Mouse (Mus musculus) lung, embryonic 14.5 days (tissue): ENCODE results near the gene Irf7. TPM values are rescaled to one million over a fixed set of nuclear protein-coding genes. Genes with fewer than 3 reads are reported as not detected.

ENCODE experiments used
- ATAC-seq: fragments of 200-750 bp; cut with Nextera tagmentation; 2 replicates; pipeline ENCODE4 v1.8.0; 2017; ENCODE audit warnings: mild to moderate bottlenecking, moderate TSS enrichment, moderate library complexity; ENCODE audit not compliant: insufficient read depth
- DNase-seq: peaks from one replicate; pipeline ENCODE4 v3.0.0-alpha.2; 2015
- H3K27ac ChIP-seq: fragments of 300-500 bp; sonication (generic); 2 replicates; pipeline ENCODE4 v1.5.1; 2014; ENCODE audit warnings: low read depth, mild to moderate bottlenecking, moderate library complexity
- H3K27me3 ChIP-seq: fragments of 300-500 bp; sonication (generic); 2 replicates; pipeline ENCODE4 v1.6.1; 2014; ENCODE audit warnings: low read length, control low read depth; ENCODE audit not compliant: insufficient read depth
- H3K36me3 ChIP-seq: fragments of 300-500 bp; sonication (generic); 2 replicates; pipeline ENCODE4 v1.6.1; 2014; ENCODE audit warnings: control low read depth; ENCODE audit not compliant: insufficient read depth
- H3K4me1 ChIP-seq: fragments of 300-500 bp; sonication (generic); 2 replicates; pipeline ENCODE4 v1.6.1; 2014; ENCODE audit warnings: antibody characterized with exemption, control low read depth; ENCODE audit not compliant: insufficient read depth
- H3K4me2 ChIP-seq: fragments of 300-500 bp; sonication (generic); 2 replicates; pipeline ENCODE4 v1.6.1; 2014; ENCODE audit warnings: mild to moderate bottlenecking
- H3K4me3 ChIP-seq: fragments of 300-500 bp; sonication (generic); 2 replicates; pipeline ENCODE4 v1.5.1; 2014; ENCODE audit warnings: low read depth, low read length
- H3K9ac ChIP-seq: fragments of 300-500 bp; sonication (generic); 2 replicates; pipeline ENCODE4 v1.6.1; 2014
- H3K9me3 ChIP-seq: fragments of 300-500 bp; sonication (generic); 2 replicates; pipeline ENCODE4 v1.6.1; 2016; ENCODE audit warnings: low read depth, low read length, control low read depth
- CTCF ChIP-seq: IDR thresholded peaks from 2 replicates; pipeline ENCODE4 v1.5.1; 2016; ENCODE audit warnings: antibody characterized with exemption, low read depth
- WGBS: fragments of 180-500 bp; shearing (Covaris S2); extraction: QIAGEN DNeasy Blood & Tissue Kit; methylation state at CpG from one replicate; pipeline ENCODE4 v1.1.7; 2014; 5-methylcytosine and 5-hydroxymethylcytosine counted together
- polyA plus RNA-seq: library from polyadenylated mRNA; unstranded; fragments of >200 nt; fragmentation: Nextera tagmentation; extraction: Ambion mirVana; gene quantifications from 2 replicates; pipeline ENCODE4 v1.2.1, GENCODE M21; 2014

Gene Irf7
- 1.0 and 1.9 TPM in 2 replicates for polyA plus RNA-seq

GRCm38 (mm10) chr7:141265739-141266561 is at the start of gene Irf7:
Irf7 (minus strand) TSS chr7:141266481.
- ATAC-seq, result peak; percentile 63
- Histone ChIP-seq H3K9ac (peak within 1 kb of the TSS; percentile 59), H3K4me1 (no peaks in the 10 kb centered on the region), H3K27ac (no peak within 1 kb of the TSS), H3K4me3 (peak within 1 kb of the TSS; percentile 47), H3K36me3 (peaks cover 35% of the 10 kb centered on the region), H3K27me3 (no peaks in the 10 kb centered on the region), H3K4me2 (peak within 1 kb of the TSS; percentile 75), H3K9me3 (no peaks in the 10 kb centered on the region)
- 9% methylated on average over 25 of the region's 25 CpGs for WGBS
- TF ChIP-seq CTCF, result no peak
- DNase-seq, result peak; percentile 60

- DNase-seq (peak; percentile 57), ATAC-seq (no peak)
- H3K9ac ChIP-seq, result no peak overlapping the region
- no peak overlapping the region for H3K4me2 ChIP-seq
- 71% methylated on average over 5 of the region's 5 CpGs for WGBS
- H3K27me3 ChIP-seq, result no peaks in the 10 kb centered on the region
- H3K4me3 ChIP-seq, result no peak overlapping the region
- peaks cover 95% of the 10 kb centered on the region for H3K36me3 ChIP-seq
- no peak overlapping the region for H3K27ac ChIP-seq
- TF ChIP-seq CTCF, result peak; percentile 63
- no peaks in the 10 kb centered on the region for H3K9me3 ChIP-seq
- no peaks in the 10 kb centered on the region for H3K4me1 ChIP-seq
Observed at GRCm38 (mm10) chr7:141315974-141316373, 49.7 kb upstream of the Irf7 start.

GRCm38 (mm10) chr7:141315076-141315475 is 48.8 kb upstream of the Irf7 start:
- H3K4me2 ChIP-seq, result no peak overlapping the region
- no peak overlapping the region for H3K4me3 ChIP-seq
- peaks cover 95% of the 10 kb centered on the region for H3K36me3 ChIP-seq
- no peaks in the 10 kb centered on the region for H3K27me3 ChIP-seq
- 85% methylated on average over 8 of the region's 8 CpGs for whole genome bisulfite sequencing
- no peak overlapping the region for H3K27ac ChIP-seq
- H3K9me3 ChIP-seq, result no peaks in the 10 kb centered on the region
- ATAC-seq (no peak), DNase-seq (no peak)
- H3K4me1 ChIP-seq, result no peaks in the 10 kb centered on the region
- no peak overlapping the region for H3K9ac ChIP-seq
- no peak for TF ChIP-seq CTCF

GRCm38 (mm10) chr7:141314416-141314815 is 48.1 kb upstream of the Irf7 start:
- peaks cover 96% of the 10 kb centered on the region for H3K36me3 ChIP-seq
- H3K4me1 ChIP-seq, result no peaks in the 10 kb centered on the region
- H3K4me3 ChIP-seq, result no peak overlapping the region
- no peak overlapping the region for H3K27ac ChIP-seq
- no peaks in the 10 kb centered on the region for H3K9me3 ChIP-seq
- ATAC-seq, result no peak
- H3K27me3 ChIP-seq, result no peaks in the 10 kb centered on the region
- no peak for TF ChIP-seq CTCF
- H3K4me2 ChIP-seq, result no peak overlapping the region
- 92% methylated on average over 2 of the region's 2 CpGs for WGBS
- H3K9ac ChIP-seq, result no peak overlapping the region
- DNase-seq, result no peak

- H3K36me3 ChIP-seq, result peaks cover 97% of the 10 kb centered on the region
- 86% methylated on average over 4 of the region's 4 CpGs for WGBS
- H3K27me3 ChIP-seq, result no peaks in the 10 kb centered on the region
- no peaks in the 10 kb centered on the region for H3K4me1 ChIP-seq
- ATAC-seq (no peak), DNase-seq (no peak)
- no peak overlapping the region for H3K4me2 ChIP-seq
- H3K27ac ChIP-seq, result no peak overlapping the region
- no peak overlapping the region for H3K9ac ChIP-seq
- H3K4me3 ChIP-seq, result no peak overlapping the region
- H3K9me3 ChIP-seq, result no peaks in the 10 kb centered on the region
- no peak for TF ChIP-seq CTCF
Observed at GRCm38 (mm10) chr7:141304537-141304936, 38.3 kb upstream of the Irf7 start.

GRCm38 (mm10) chr7:141302702-141303268 is 36.5 kb upstream of the Irf7 start:
- Histone ChIP-seq H3K27ac (no peak overlapping the region), H3K9ac (no peak overlapping the region), H3K4me2 (no peak overlapping the region), H3K27me3 (no peaks in the 10 kb centered on the region), H3K9me3 (no peaks in the 10 kb centered on the region), H3K36me3 (peaks cover 92% of the 10 kb centered on the region), H3K4me1 (no peaks in the 10 kb centered on the region), H3K4me3 (no peak overlapping the region)
- ATAC-seq (no peak), DNase-seq (no peak)
- no peak for TF ChIP-seq CTCF
- WGBS, result 77% methylated on average over 1 of the region's 1 CpGs

GRCm38 (mm10) chr7:141301386-141301785 is 35.1 kb upstream of the Irf7 start:
- no peaks in the 10 kb centered on the region for H3K4me1 ChIP-seq
- no peak overlapping the region for H3K4me3 ChIP-seq
- no peaks in the 10 kb centered on the region for H3K9me3 ChIP-seq
- H3K9ac ChIP-seq, result no peak overlapping the region
- 94% methylated on average over 9 of the region's 9 CpGs for WGBS
- no peak overlapping the region for H3K4me2 ChIP-seq
- DNase-seq (no peak), ATAC-seq (no peak)
- no peak for TF ChIP-seq CTCF
- no peaks in the 10 kb centered on the region for H3K27me3 ChIP-seq
- peaks cover 91% of the 10 kb centered on the region for H3K36me3 ChIP-seq
- no peak overlapping the region for H3K27ac ChIP-seq
